Mouse (Mus musculus): Measurements from ENCODE around the gene Samsn1. TPM values are rescaled to one million over a fixed set of nuclear protein-coding genes. Genes with fewer than 3 reads are reported as not detected.

Samsn1 gene
- total and polyA plus RNA-seq, 2 experiments from 2014 or later = 1.1 to 1.6 TPM

DNA sequence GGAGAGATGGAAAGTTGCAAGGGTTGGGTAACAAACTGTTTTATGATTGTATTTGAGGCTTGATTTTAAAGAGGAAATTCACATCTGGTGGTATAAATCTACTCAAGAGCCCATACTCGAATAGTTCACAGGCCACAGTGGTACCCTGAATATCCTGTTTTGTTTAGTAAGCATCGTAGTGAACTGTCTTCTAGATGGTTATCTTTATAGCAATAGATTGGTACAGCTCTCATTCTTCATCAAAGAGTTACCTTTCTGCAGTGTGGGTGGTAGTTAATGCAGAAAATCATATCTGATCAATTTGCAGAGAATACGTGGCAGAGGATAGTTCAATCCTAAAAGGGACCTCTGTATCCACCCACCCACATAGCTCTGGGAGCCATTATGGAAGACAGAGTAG is 119.1 kb downstream of the Samsn1 start:
- no peaks in the 10 kb centered on the region for H3K9me3 ChIP-seq (ENCODE audit: low read length)
- ATAC-seq = no peak
- no peak overlapping the region for H3K4me2 ChIP-seq (ENCODE audit: low read depth, low read length)
- no peaks in the 10 kb centered on the region for H3K27me3 ChIP-seq (ENCODE audit: insufficient read depth, low read length)
- no peaks in the 10 kb centered on the region for H3K4me1 ChIP-seq (ENCODE audit: insufficient read depth, low read length)
- no peak overlapping the region for H3K27ac ChIP-seq
- DNase-seq (ENCODE audit: low spot score) = no peak
- H3K36me3 ChIP-seq (ENCODE audit: insufficient read depth, low read length) = no peaks in the 10 kb centered on the region
- 87% methylated on average over 3 of the region's 3 CpGs for WGBS
- no peak for TF ChIP-seq CTCF (IDR thresholded peaks at IDR 0.05; ENCODE audit: low read depth)
- H3K4me3 ChIP-seq (ENCODE audit: low read length) = no peak overlapping the region
- no peak overlapping the region for H3K9ac ChIP-seq (replicated peaks; ENCODE audit: low read length)

- Histone ChIP-seq H3K4me1 (ENCODE audit: insufficient read depth, low read length) (no peaks in the 10 kb centered on the region), H3K4me3 (ENCODE audit: low read length) (no peak overlapping the region), H3K27ac (no peak overlapping the region), H3K27me3 (ENCODE audit: insufficient read depth, low read length) (no peaks in the 10 kb centered on the region), H3K9ac (replicated peaks; ENCODE audit: low read length) (no peak overlapping the region), H3K4me2 (ENCODE audit: low read depth, low read length) (no peak overlapping the region), H3K9me3 (ENCODE audit: low read length) (no peaks in the 10 kb centered on the region), H3K36me3 (ENCODE audit: insufficient read depth, low read length) (no peaks in the 10 kb centered on the region)
- ATAC-seq (no peak), DNase-seq (ENCODE audit: low spot score) (no peak)
- WGBS = 91% methylated on average over 3 of the region's 3 CpGs
- TF ChIP-seq CTCF (IDR thresholded peaks at IDR 0.05; ENCODE audit: low read depth) = no peak
Measured at GRCm38 (mm10) chr16:75899885-75900620, 122.0 kb downstream of the Samsn1 start.

DNA sequence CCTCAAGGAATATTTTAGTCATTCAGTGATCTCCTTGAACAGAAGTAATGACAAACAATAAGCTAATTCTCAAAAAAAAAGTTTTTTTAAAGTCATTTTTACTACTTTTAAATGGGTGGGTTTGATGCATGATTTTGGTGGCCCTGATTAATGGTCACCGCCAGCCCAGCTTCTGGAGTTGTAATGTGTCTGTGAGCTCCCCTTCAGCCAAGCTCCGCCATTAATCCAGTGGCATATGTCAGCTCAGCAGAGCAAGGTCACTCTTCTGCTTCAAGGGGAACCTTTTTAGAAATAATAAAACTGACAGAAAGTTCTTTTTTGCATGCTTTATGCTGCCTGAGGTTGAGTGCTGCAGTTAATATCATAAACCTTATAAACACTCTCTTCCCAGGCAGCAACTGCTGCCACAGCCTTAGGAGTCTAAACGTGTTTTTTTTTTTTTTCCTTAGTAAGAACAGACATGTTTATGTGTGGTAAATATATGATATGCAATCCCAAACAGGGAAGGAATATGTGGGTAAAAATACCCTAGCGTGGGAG is 124.2 kb downstream of the Samsn1 start:
- no peak overlapping the region for H3K4me3 ChIP-seq (ENCODE audit: low read length)
- no peak overlapping the region for H3K27ac ChIP-seq
- no peak overlapping the region for H3K9ac ChIP-seq (replicated peaks; ENCODE audit: low read length)
- H3K4me2 ChIP-seq (ENCODE audit: low read depth, low read length) = no peak overlapping the region
- H3K9me3 ChIP-seq (ENCODE audit: low read length) = no peaks in the 10 kb centered on the region
- H3K4me1 ChIP-seq (ENCODE audit: insufficient read depth, low read length) = no peaks in the 10 kb centered on the region
- H3K27me3 ChIP-seq (ENCODE audit: insufficient read depth, low read length) = no peaks in the 10 kb centered on the region
- 83% methylated on average over 4 of the region's 4 CpGs for WGBS
- ATAC-seq (no peak), DNase-seq (ENCODE audit: low spot score) (no peak)
- no peak for TF ChIP-seq CTCF (IDR thresholded peaks at IDR 0.05; ENCODE audit: low read depth)
- no peaks in the 10 kb centered on the region for H3K36me3 ChIP-seq (ENCODE audit: insufficient read depth, low read length)

DNA sequence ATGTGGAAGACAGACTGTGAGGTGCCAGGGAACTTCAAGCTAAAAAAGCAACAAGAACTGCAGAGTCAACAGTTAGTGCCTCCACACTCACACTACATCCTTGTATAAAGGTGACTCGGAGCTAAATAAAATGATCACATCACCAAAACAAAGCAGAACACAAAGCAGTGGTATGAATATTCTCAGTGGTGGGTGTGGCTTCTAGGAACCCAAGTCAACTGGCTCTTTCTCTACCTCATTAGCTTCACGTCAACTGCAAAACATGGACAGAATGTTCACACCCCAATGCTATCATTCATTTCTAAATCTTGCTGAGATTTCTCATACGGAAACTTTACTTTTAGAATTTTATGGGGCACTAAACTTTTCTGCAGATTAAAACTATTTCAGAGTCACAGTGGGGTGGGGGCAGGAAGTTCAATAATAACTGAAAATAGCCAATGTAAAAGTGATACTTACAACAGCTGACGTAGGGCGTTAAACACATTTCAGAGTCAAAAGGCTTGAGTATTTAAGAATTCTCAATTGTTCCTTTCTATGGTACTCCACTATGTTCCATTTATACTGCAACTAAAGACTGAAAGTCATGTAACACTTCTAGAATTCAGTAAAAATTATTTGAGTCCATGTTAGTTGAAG is 127.7 kb downstream of the Samsn1 start:
- DNase-seq (ENCODE audit: low spot score) = no peak
- no peak for TF ChIP-seq CTCF (IDR thresholded peaks at IDR 0.05; ENCODE audit: low read depth)
- 86% methylated on average over 5 of the region's 5 CpGs for WGBS

DNA sequence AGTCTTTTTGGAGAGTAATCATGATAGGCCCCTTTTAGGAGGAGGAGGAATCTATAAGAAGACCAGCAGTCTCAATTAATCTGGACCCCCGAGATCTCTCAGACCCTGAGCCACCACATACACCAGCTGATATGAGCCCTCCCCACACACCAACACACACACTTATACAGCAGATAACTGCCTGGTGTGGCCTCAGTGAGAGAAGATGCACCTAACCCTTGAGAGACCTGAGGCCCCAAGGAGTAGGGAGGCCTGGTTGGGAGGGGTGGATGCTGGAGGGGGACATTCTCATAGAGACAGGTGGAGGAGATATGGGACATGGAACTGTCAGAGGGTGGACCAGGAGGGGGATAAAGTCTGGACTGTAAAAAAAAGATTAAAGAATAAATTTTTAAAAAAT is 128.6 kb downstream of the Samsn1 start:
- H3K27me3 ChIP-seq (ENCODE audit: insufficient read depth, low read length) = no peaks in the 10 kb centered on the region
- no peaks in the 10 kb centered on the region for H3K9me3 ChIP-seq (ENCODE audit: low read length)
- no peak for TF ChIP-seq CTCF (IDR thresholded peaks at IDR 0.05; ENCODE audit: low read depth)
- 97% methylated on average over 1 of the region's 1 CpGs for WGBS
- no peaks in the 10 kb centered on the region for H3K36me3 ChIP-seq (ENCODE audit: insufficient read depth, low read length)
- H3K4me2 ChIP-seq (ENCODE audit: low read depth, low read length) = no peak overlapping the region
- no peak overlapping the region for H3K9ac ChIP-seq (replicated peaks; ENCODE audit: low read length)
- ATAC-seq = no peak
- H3K4me1 ChIP-seq (ENCODE audit: insufficient read depth, low read length) = no peaks in the 10 kb centered on the region
- DNase-seq (ENCODE audit: low spot score) = no peak
- H3K27ac ChIP-seq = no peak overlapping the region
- no peak overlapping the region for H3K4me3 ChIP-seq (ENCODE audit: low read length)

More for the DNA sequence above, 127.7 kb downstream of the Samsn1 start:
- no peak overlapping the region for H3K4me2 ChIP-seq (ENCODE audit: low read depth, low read length)
- no peaks in the 10 kb centered on the region for H3K36me3 ChIP-seq (ENCODE audit: insufficient read depth, low read length)
- no peaks in the 10 kb centered on the region for H3K4me1 ChIP-seq (ENCODE audit: insufficient read depth, low read length)
- H3K9ac ChIP-seq (replicated peaks; ENCODE audit: low read length) = no peak overlapping the region
- H3K4me3 ChIP-seq (ENCODE audit: low read length) = no peak overlapping the region
- no peaks in the 10 kb centered on the region for H3K9me3 ChIP-seq (ENCODE audit: low read length)
- no peaks in the 10 kb centered on the region for H3K27me3 ChIP-seq (ENCODE audit: insufficient read depth, low read length)
- no peak overlapping the region for H3K27ac ChIP-seq
- no peak for ATAC-seq

DNA sequence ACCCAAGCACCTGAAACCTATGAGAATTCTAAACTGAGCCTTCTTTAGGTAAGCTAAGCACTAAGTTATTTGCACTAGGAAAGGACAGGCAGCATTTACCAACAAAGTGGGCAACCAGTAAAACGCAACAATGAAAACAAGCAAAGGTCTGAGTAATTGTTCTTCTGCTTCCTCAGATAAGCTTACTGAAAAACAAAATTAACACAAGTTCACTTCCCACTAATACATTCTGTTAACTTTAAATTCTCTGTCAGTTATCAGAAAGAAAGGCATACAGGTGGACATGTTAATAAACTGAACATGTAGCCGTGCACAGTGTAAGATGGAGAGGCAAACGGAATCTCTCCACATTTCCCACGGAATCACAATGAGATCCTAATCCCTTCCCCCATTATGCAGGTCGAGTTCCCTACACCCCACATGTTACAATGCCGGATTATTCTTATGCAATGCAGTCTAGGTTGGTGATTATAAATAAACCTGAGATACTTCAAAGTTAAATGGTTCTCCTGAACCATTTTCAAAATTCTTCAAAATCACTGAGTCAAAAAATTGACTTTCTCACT is 132.9 kb downstream of the Samsn1 start:
- H3K9me3 ChIP-seq (ENCODE audit: low read length) = no peaks in the 10 kb centered on the region
- no peak for ATAC-seq

More for the DNA sequence above, 132.9 kb downstream of the Samsn1 start:
- no peaks in the 10 kb centered on the region for H3K27me3 ChIP-seq (ENCODE audit: insufficient read depth, low read length)
- no peak for DNase-seq (ENCODE audit: low spot score)
- TF ChIP-seq CTCF (IDR thresholded peaks at IDR 0.05; ENCODE audit: low read depth) = no peak
- 65% methylated on average over 6 of the region's 6 CpGs for WGBS
- no peak overlapping the region for H3K4me3 ChIP-seq (ENCODE audit: low read length)
- H3K4me1 ChIP-seq (ENCODE audit: insufficient read depth, low read length) = no peaks in the 10 kb centered on the region
- no peak overlapping the region for H3K4me2 ChIP-seq (ENCODE audit: low read depth, low read length)
- H3K36me3 ChIP-seq (ENCODE audit: insufficient read depth, low read length) = no peaks in the 10 kb centered on the region
- H3K9ac ChIP-seq (replicated peaks; ENCODE audit: low read length) = no peak overlapping the region
- H3K27ac ChIP-seq = no peak overlapping the region
